Mouse (Mus musculus) cerebellum, adult 2 months (tissue): ENCODE measurements around the gene Igfals.

Source experiments
- CTCF ChIP-seq: fragments of 200-500 bp; IDR thresholded peaks from 2 replicates; pipeline ENCODE4 v1.5.1; 2011; ENCODE audit warnings: low read depth, mild to moderate bottlenecking, control low read depth, low read length, moderate library complexity, borderline replicate concordance; ENCODE audit not compliant: insufficient read depth
- POLR2A ChIP-seq: fragments of 200-500 bp; IDR thresholded peaks from 2 replicates; pipeline ENCODE4 v1.6.1; 2011; ENCODE audit warnings: low read length, control low read depth, borderline replicate concordance; ENCODE audit not compliant: insufficient read depth

DNA sequence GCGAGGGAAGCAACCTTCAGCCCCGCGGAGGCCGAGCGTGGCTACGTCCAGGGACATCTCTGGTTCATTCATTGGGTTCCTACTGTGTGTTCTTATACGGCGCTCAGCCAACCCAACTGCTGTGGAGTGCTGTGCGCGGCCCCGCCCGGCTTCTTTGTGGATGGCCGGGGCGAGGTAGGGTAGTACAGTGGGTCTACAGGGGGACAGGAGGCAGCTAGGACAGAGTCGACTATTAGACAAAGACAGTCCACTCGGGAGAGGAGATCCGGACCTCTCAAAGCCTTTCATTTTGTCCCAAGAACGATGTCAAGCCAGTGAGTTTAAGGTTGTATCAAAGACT is 21.1 kb downstream of the Igfals start:
- TF ChIP-seq POLR2A (no peak), CTCF (no peak)
